Mouse (Mus musculus) naive thymus-derived CD4-positive, alpha-beta T cell, adult 2 months (primary cell): ENCODE data around the gene Cxcl16.
"Not testable (repeated sequence)": the region's sequence is repeated elsewhere in the genome, so short reads cannot be mapped to it uniquely, and the experiment has no call there.

Experiments used
- DNase-seq: peaks from one replicate; pipeline ENCODE4 v3.0.0-alpha.2; 2011; ENCODE audit warnings: low read depth

The Cxcl16 gene

DNA sequence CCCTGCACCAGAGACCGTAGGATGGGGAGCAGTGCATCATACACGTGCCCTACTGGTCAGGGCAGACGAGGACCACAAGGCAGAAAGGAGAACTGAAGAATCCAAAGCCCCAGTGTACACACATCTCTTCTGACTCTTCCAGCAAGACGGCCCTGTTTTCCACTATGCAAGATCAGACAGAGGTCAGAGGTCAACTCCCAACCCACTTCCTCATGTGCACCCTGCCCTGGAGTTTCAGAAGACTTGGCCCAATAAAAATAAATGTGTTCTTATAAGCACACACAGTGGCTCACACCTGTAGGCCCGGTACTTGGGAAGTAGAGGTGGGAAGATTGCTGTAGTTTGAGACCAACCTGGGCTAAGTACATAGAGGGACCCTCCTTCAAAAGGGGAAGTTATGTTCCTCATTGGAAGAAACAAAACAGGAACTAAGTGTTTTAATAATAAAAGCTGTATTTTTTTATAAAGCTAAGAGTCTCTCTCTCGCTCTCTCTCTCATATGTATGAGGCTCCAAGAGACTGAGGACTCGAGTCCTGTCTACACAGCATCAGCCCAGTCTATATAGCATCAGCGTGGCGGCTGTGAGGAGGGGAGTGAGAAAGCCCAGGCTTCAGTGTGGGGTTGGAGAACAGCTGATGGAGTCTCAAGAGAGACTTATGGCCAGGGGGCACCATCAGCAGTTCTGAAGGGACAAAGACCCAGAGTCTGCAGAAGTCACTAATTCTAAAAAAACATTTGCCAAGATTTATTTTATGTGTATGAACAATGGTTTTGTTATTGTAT lies 6.3 kb downstream of the Cxcl16 start:
- peak; percentile 38 for DNase-seq

DNA sequence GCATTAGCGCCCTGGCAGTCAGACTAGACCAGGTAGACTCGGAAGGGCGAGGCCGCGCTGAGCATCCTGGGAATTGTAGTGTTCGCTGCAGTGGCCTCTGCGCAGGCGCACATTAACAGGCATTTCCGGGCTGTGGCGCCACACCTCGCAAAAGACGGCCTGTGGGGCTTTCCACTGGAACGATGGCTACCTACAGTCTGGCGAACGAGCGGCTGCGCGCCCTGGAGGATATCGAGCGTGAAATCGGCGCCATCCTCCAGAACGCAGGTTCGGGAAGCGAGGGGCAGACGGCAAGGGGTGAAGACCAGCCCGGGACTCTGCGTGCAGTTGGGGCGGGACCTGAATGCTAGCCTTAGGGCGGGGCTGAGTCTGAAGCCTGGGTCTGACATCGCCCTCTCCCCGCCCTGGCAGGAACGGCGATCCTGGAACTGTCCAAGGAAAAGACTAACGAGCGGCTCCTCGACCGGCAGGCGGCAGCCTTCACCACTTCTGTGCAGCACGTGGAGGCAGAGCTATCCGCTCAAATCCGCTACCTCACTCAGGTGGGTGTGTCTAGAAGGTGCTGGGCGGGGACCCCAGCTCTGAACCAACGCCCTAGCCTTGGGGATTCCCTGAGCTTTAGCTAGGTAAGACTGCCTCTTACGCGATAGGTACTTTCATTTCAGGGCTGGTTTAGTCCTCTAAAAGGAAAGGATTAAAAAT lies 7.8 kb downstream of the Cxcl16 start, which contains the start of gene Med11:
Gene Med11, plus strand, starts transcription at position 123 of the 702 bp plus-strand sequence.
- peak; percentile 97 for DNase-seq

DNA sequence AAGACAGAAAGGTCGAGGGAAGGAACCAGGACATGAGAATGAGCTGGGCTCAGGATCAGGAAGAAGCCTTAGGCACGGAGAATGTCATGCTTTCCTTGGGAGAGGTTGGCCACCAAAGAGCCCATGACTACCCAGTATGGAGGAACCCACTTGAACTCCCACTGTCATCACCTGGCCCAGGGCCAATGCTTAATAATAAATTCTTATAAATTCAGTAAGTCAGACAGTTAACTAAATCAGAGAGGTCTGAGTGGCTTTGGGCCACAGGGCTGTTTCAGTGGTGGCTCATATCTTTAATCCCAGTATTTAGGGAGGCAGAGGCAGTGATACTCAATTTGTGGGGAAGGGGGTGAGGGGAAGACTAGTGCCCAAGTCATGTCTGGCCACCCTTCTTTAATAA lies 8.9 kb downstream of the Cxcl16 start:
- no peak for DNase-seq

DNA sequence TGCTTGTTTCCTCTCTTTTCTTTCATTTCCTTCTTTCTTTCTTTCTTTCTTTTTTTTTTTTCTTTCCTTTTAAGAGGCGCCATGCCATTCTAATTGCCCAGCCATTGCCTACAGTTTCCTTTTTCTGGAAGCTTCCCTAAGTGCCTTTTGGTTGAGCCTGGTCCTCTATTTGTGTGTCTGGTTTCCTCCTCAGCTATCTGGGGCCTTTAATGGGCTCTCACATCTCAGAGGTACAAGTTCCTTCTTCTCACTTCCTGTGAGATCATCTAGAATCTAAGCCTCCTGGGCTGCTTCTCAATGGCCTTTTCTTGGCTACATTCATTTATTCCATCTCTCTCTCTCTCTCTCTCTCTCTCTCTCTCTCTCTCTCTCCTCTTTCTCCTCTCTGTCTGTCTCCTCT lies 12.4 kb downstream of the Cxcl16 start:
- DNase-seq: peak; percentile 61

DNA sequence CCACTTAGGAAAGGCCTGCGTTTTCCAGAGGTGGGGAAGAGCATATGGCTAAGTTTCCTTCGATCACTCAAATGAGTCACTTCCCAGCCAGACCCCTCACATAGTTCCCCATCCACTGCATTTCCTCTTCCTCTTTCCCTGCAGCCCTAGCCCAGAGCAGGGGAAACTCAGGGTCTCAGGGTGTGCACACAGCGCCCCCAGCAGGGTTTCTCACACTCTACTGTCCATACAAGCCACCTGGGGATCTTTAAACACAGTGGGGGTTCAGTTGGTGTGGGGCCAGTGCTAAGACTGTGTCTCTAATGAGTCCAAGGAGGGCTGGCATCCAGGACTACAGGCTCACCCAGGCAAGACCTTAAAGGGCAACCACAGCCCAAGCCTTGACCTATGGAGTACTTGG lies 13.0 kb downstream of the Cxcl16 start:
- no peak for DNase-seq

DNA sequence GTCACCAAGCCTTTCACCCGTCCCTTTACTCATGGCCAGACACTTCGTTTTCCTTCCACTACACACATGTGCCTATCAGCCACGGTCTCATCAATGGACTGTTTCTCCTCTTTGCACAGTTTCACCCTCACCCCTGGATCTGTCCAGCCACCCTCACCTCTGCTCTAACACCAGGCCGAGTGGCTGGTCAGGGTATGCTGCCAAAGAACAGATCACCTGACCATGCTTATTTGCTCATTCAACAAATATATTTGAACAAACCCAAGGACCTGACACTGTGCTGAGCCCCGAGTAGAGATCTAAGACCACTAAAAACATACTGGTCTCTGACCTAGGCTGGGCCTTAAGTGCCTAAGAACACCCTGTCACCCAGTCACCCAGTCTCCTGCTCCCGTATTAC lies 15.1 kb downstream of the Cxcl16 start:
- DNase-seq: no peak

DNA sequence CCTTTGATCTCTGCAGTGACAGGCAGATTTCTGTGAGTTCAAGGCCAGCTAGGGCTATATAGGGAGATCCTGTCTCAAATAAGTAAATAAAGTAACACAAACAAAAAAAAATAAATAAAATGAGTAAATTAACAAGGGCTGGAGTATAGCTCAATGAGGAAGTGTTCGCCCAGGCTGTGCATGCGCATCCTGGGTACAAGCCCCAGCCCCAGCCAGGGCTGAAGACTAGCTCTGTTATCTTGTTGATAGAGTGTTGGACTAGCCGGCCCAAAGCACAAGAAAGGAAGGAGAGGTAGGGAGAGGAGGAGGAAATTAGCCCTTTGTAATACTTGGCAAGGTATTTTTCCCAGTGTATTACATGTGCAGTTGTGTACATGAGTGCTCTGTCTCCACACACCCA lies 15.8 kb downstream of the Cxcl16 start:
- DNase-seq: no peak

DNA sequence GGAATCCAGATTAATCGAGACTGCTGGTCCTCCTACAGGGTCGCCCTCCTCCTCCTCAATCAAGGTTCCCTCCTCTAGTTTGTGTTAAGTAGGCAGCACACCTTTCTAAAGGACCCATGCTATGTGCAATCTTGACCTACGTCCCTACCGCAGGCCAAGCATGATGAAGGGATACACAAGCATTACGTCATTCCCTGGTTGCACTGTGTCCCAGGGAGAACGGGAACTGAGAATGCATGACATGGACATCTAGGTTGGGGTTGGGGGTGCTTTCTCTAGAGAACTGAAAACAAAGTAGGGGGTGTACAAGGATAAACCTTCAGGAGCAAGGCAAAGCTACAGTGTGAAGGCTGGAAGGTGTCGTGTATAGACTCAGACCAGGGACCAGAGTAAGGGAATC lies 17.9 kb downstream of the Cxcl16 start:
- no peak for DNase-seq

DNA sequence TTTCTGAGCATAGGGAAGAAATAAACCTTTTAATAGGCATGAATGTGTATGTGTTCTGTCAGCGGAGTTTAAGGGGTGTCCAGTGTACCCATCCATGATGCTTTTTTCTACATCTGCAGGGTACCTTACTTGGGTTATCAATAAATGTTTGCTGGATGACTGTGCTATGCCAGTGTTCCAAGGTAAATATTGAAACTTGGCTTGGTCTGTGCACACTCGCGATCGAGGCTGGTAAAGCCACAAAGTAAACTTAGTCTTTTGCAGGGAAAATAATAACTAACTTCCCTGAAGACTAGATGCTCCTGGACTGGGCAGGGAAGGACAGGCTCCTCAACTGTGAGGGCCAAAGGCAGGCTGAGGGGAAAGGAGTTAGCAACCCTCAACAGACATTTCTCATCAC lies 19.1 kb downstream of the Cxcl16 start:
- DNase-seq: no peak

DNA sequence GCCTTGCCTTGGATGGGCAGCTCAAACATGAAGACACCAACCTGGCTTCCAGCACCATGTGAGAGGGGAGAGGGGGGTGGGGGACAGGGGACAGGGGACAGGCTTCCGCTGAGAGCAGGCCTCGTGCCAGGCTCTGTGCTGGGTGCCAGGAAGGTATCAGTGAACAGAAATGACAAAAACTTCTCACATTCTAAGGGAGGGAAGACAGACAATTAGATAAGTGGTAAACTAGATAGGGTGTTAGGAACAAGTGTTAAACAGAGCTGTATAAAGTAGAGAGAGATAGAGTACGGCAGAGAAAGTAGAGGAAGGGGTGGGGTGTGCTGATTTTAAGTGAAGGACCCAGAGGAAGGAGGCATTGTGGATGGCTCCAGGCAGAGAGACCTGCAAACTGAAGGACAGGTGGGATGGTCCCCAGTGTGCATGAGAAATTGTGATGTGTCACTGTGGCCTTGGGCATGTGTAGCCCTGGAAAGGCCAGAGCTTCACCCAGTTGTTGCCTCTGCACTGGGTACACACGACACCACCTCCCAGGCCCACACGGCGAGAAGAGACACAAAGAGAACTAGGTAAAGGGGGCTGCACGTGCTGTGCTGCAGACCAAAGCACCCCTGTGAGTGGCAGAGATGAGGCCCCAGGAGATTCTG lies 20.9 kb downstream of the Cxcl16 start:
- no peak for DNase-seq

DNA sequence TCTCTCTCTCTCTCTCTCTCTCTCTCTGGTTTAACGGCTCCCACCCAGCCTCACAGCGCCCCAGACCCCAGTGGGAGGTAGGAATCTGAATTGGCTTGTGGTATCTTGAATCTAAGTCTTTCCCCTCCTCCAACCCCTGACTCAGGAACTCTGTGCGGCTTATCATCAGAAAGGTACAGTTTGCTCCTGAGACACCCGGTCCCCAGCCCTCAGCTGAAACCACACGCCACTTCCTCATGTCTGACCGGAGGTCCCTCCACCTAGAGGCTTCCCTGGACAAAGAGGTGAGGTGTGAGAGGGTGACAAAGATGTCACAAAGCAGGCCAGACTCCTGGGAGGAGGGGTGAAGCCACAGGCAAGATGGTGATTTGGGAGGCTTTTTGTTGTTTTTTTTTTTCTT lies 22.4 kb downstream of the Cxcl16 start:
- peak; percentile 42 for DNase-seq

DNA sequence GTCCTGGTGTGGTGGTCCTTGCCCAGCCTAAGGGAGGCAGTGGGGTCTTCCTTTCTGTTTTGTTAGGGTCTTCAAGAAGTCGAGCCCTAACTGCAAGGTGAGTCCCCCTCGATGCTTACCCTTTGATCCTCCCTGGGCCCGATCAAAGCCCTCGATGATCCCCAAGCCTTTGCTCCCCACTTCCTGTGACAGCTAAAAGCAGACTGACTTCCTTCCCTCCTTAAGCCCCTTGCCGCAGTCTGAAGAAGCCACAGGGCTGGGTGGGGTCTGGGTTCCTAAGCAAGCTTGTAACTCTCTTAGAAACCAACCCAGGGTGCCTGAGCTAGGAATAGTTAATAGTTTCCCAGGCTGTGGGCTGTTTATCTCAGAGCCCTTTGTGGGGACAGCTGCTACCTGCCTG lies 24.3 kb downstream of the Cxcl16 start:
- peak; percentile 69 for DNase-seq

DNA sequence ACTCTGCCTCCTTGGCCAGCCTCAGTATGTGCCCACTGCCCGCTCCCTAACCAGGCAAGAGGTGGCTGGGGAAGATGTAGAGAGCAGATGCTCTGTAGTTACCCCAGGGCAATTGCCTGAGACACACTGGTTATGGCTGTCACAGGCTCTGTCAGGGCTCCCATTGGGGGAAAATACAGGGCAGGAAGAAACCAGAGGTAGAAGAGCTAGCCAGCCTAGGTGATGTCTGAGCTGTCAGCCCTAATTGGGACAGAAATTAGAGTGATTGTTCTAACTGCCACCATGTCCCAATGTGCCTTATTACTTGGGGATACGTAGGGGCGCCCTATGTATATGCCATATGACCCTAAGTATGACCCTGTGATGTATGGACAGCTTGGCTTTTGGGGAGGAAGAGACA lies 25.8 kb downstream of the Cxcl16 start:
- peak; percentile 58 for DNase-seq

DNA sequence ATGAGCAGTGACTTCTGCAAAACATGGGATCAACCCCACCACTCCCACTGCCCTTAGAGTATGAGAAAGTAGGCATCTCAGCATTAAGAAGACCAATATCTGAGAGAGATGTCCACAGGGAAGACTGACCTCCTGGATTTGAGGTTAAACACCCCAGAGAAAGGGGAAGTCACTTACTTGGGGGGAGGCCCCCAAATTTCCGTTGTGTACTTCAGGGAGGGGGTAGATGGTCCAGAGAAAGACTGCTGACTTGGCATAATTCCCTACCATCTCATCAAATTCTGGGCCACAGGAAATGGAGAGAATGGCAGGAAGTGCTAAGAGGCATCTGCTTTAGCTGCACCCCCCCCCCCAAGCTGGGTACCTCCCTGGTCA lies 26.2 kb downstream of the Cxcl16 start:
- no peak for DNase-seq

DNA sequence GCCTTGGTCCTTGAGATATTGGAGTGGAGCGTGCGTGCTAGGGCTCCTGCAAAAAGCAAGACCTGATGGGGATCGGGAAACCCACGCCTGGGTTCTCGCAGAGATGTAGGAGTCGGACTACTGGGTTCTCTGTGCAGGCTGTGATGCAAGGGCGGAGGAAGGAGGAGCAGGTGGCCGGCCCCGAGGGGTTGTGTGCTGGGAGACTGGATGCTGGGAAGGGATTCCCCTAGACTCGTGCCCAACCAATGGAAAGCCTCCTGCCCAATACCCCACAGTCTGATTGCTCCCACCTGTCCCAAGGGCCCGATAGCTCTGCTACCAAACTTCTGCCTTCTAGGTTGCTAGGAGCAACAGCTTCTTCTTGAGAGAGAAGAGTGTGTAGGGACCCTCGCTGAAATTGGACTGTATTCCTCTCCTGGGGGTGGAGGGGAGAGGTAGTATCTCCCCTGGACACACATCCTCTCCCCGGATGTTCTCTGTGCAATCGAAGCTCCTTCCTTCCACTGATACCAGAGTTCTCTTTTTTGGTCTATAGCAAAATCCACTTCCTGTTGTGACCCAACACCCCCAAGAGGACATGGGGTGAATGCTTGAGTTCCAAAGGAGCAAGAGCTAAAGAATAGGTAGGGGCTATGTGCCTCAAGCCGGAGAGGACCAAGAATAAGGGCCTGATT lies 26.8 kb downstream of the Cxcl16 start:
- peak; percentile 60 for DNase-seq

DNA sequence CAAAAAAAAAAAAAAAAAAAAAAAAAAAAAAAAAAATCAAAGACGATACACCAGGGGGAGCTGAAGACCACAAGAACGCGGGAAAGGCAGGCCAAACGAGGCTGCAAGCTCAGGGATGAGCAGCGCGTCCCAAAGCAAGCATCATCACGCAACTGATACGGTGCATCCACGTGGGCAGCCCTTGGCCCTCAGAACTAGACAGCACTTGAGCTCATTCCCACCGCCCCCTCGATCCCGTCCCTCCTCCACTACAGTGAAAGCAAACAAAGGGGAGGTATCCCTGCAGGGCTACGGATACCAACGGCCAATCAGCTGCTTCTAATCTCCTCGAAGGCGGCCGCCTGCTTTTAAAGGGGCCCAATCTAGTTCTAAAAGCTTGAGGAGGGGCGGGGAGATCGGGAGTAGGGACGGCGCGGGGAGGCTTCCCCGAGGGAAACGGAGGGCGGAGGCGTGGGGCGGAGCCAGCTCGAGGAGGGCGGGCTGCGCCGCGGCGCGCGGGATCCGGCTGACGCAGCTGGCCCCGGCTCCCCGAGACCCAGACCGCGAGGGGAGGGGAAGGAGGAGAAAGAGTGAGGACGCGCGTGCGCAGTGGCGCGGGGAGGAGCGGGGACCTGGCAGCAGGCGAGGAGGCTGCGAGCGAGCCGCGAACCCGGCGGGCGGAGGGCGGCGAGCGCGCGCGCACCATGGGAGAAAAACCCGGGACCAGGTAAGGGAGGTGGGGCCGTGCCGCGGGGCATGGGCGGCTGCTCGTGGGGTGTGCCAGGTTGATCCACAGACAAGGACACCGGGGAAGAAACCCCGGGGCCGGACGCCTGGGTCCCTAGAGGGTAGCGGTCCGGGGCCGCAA lies 27.5 kb downstream of the Cxcl16 start, which contains the start of gene Arrb2:
Gene Arrb2, plus strand, starts transcription at position 588 of the 847 bp plus-strand sequence.
- DNase-seq: peak; percentile 98

DNA sequence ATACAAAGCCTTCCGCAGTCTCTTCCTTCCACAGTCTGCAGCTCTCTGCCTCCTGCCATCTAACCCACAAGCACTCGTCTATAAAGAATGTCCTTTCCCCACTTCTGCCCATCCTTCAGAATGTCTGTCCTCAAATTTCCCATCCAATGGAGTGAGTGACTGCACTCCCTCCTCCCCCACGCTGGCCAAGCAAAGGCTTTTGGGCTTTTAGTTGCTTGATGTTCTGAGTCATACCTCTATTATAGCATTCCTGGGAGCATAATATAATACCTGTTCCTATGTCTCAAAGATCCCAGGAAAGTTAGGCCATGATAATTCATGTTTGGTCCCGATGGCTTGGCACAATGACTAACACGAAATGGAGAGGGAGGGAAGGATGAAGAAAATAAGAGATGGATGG lies 28.2 kb downstream of the Cxcl16 start:
- no peak for DNase-seq

DNA sequence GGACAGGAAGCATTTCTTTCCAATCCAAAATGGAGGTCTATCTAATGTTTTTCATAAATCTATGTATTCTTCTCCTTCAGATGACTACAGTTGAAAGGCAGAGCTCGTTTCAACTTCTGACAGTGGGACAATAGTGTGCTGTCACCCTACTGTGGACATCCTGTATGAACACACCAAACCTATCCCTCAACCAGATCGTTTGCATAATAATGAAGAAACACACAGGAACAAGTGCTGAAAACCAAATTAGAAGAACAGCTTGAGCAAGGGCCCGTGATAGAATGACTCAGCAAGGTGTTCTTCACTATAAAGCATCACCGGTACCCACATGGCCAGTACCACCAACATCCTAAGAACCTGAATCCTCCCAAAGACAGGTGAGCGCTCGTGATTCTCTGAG lies 33.2 kb downstream of the Cxcl16 start:
- not testable (repeated sequence) for DNase-seq

DNA sequence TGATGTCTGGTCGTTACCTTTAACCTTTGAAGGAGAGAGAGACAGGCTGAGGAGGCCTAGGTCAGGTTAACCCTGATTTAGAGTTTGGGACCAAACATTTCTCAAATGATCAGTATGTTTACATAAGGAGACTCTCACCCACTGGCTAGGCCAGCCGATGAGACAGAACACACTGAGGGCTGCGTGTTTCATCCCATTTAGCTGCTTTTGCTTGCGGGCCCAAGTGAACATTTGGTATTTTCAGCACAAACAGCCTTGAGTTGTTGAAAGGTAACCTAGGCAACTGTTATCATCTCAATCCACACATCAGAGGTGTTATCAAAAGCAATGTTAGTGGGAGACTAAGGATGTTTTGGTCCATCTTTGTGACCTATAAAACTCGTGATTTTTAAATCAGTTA lies 40.3 kb downstream of the Cxcl16 start:
- no peak for DNase-seq

DNA sequence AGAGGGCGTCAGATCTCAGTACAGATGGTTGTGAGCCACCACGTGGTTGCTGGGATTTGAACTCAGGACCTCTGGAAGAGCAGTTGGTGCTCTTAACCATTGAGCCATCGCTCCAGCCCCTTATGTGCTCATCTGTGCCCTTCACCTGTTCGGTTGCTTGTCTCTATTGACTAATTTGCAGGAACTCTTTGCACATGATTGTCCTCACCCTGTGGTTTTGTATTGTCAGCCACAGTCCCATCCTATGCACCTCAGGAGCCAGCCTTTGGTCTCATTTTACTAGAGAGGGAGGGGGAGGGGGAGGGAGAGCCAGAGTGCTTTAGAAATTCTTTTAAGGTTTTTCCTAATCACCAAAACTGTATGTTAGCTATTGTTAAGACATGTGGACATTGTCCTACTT lies 41.6 kb downstream of the Cxcl16 start:
- no peak for DNase-seq

DNA sequence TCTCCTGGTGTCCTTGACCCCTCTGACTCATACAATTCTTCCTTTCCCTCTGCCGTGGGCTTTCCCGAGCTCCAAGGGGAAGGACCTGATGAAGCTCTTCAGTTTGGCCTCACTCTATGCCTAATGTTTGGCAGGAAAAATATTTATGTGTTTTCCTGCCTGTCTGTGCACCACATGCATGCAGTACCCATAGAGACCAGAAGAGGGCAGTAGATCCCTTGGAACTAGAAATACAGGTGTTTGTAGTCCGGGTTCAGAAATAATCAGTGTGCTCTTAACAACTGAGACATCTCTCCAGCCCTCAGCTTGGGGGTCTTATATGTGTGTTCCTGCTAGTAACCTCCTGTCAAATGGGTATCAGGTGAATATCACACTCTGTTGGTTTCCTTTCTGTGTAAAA lies 45.8 kb downstream of the Cxcl16 start:
- peak; percentile 91 for DNase-seq

DNA sequence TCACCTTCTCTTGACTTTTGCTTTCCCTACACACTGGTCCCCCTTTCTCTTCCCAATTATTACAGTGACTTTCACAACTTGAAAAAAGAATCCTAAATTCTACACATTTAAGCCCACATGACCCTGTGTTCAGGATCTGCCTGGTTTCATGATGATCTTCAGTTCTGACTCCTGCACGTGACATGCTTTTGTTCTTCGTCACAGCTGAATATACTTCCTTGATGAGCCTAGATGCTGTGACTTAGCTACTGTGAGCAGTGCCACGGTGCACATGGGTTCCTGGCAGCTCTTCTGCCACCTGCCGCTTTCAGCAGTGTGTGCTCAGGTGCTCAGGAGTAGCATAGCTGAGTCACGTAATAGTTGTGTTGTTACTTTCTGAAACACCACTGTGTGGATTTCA lies 47.2 kb downstream of the Cxcl16 start:
- DNase-seq: no peak
